ENCODE assay signal across 13 mouse cellular contexts in the genomic region with DNA sequence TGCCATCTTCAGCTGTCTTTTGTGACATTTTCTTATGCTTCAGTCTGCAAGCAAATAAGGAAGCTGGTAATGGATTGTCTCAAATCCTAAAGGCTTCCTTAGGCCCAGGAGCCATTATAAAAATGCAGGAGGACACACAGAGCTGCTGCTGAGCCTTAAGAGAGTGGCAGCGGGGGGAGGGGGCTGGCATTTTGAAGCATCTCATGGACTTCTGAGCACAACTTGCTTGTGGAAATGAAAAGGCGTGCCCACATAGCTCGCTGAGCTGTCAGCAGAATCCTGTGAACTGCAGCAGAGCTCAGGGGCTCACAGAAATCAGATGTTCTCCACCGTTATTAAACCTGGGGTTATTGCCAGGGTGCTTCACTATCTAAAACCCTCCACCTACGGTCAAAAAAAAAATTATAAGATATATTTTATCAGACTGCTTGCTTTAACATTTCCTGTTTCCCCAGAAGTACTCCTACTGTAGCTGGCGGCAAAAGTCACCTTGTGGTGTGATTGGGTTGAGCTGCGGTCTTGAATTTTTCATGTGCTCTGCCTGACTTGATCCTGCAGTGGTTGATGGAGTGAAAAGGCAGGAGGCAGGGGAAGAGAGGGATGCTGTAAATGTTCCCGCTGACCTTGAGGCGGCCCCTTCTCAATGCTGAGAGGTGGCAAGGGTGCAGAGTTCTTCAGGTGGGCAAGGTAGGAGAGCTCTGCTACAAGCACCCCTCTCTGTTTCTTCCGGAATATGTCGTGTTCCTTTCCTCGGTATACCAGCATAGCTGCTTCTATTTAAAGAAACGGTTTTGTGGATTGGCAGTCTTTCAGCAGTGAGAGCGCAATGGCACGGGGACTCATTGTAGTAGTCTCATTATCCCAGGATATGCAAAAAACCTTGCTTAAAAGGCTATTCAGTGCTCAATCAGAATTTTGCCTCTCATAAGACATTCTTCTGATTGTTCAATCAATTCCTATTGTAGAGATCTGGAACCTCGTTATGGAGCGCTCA.
DNase-seq lines count a peak whose midpoint lies in the region; ATAC-seq and TF ChIP-seq lines count a peak whose summit lies in the region.
"Had no signal": no experiment of that assay in that cellular context is flagged by ENCODE, and none has a peak within 500 bp of the region (broad histone marks: within the 10 kb centered on the region; RNA-seq: fewer than 3 reads in every experiment).

No protein-coding gene starts in this region.

- H3K9ac ChIP-seq in hindbrain, embryonic 11.5 days (ENCODE audit: low read depth, low read length): no peak overlapping the region
- 0 out of 2 replicates have a peak overlapping the region, but pooled peaks have one; percentile 35 for H3K9ac ChIP-seq in forebrain, embryonic 16.5 days (replicated peaks; ENCODE audit: low read depth, low read length)
- H3K9ac ChIP-seq in midbrain, postnatal 0 days (replicated peaks; ENCODE audit: low read length, poor library complexity, severe bottlenecking): no peak overlapping the region
- H3K9ac ChIP-seq: limb, embryonic 12.5 days had no signal

- WGBS in hindbrain, embryonic 10.5 days: 76% methylated on average over 17 of the region's 17 CpGs
- WGBS in hindbrain, embryonic 11.5 days: 76% methylated on average over 17 of the region's 17 CpGs
- 25% methylated on average over 17 of the region's 17 CpGs for WGBS in forebrain, embryonic 16.5 days
- 47% methylated on average over 17 of the region's 17 CpGs for WGBS in midbrain, postnatal 0 days

- no peaks in the 10 kb centered on the region for H3K36me3 ChIP-seq in hindbrain, embryonic 10.5 days
- no peaks in the 10 kb centered on the region for H3K36me3 ChIP-seq in hindbrain, embryonic 11.5 days (ENCODE audit: control insufficient read depth, insufficient read depth, low read length)
- no peaks in the 10 kb centered on the region for H3K36me3 ChIP-seq in forebrain, embryonic 16.5 days (ENCODE audit: control insufficient read depth, insufficient read depth)
- H3K36me3 ChIP-seq in midbrain, postnatal 0 days (ENCODE audit: insufficient read depth, low read length): no peaks in the 10 kb centered on the region
- H3K36me3 ChIP-seq: G1E; limb, embryonic 12.5 days had no signal

- peak; percentile 77 for ATAC-seq in frontal cortex, adult (ENCODE audit: low TSS enrichment)
- no peak for ATAC-seq in hindbrain, embryonic 11.5 days (ENCODE audit: low FRiP score)
- ATAC-seq in forebrain, embryonic 16.5 days: peak; percentile 69
- ATAC-seq in midbrain, postnatal 0 days (ENCODE audit: low FRiP score): peak; percentile 66; the same call in 1 of the 2 replicates

- no peak for DNase-seq in frontal cortex, postnatal 25 days (ENCODE audit: low spot score in 2 of 2)
- DNase-seq in hindbrain, embryonic 10.5 days (ENCODE audit: low spot score): no peak
- no peak for DNase-seq in hindbrain, embryonic 11.5 days (ENCODE audit: low spot score)
- peak; percentile 40 for DNase-seq in midbrain, postnatal 0 days (ENCODE audit: low spot score)
- DNase-seq in layer of hippocampus, adult 8-10 months (ENCODE audit: low spot score in 2 of 2): no peak
- DNase-seq: adrenal gland, postnatal 14 days; kidney, postnatal 25 days; lung, postnatal 4 days; thymus, adult 2 months had no signal

- no peaks in the 10 kb centered on the region for H3K27me3 ChIP-seq in hindbrain, embryonic 10.5 days (ENCODE audit: insufficient read depth, poor library complexity, severe bottlenecking)
- H3K27me3 ChIP-seq in hindbrain, embryonic 11.5 days (ENCODE audit: control insufficient read depth, insufficient read depth, low read length): no peaks in the 10 kb centered on the region
- no peaks in the 10 kb centered on the region for H3K27me3 ChIP-seq in forebrain, embryonic 16.5 days (replicated peaks; ENCODE audit: control insufficient read depth, insufficient read depth, low read length)
- no peaks in the 10 kb centered on the region for H3K27me3 ChIP-seq in midbrain, postnatal 0 days (ENCODE audit: insufficient read depth, low read length)
- H3K27me3 ChIP-seq: limb, embryonic 12.5 days had no signal

- H3K27ac ChIP-seq in hindbrain, embryonic 10.5 days: 0 out of 2 replicates have a peak overlapping the region, but pooled peaks have one; percentile 20
- H3K27ac ChIP-seq in hindbrain, embryonic 11.5 days (ENCODE audit: low read depth, low read length): no peak overlapping the region
- H3K27ac ChIP-seq in forebrain, embryonic 16.5 days (ENCODE audit: low read length): peak overlapping the region; percentile 72
- H3K27ac ChIP-seq in midbrain, postnatal 0 days (ENCODE audit: low read depth, low read length): peak overlapping the region; percentile 34
- H3K27ac ChIP-seq: limb, embryonic 12.5 days had no signal

- no peaks in the 10 kb centered on the region for H3K9me3 ChIP-seq in hindbrain, embryonic 10.5 days
- no peaks in the 10 kb centered on the region for H3K9me3 ChIP-seq in hindbrain, embryonic 11.5 days (ENCODE audit: control insufficient read depth, low read length)
- no peaks in the 10 kb centered on the region for H3K9me3 ChIP-seq in forebrain, embryonic 16.5 days (ENCODE audit: control insufficient read depth, low read length)
- H3K9me3 ChIP-seq in midbrain, postnatal 0 days (ENCODE audit: low read length): no peaks in the 10 kb centered on the region
- H3K9me3 ChIP-seq: G1E; limb, embryonic 12.5 days had no signal

- peaks cover 11% of the 10 kb centered on the region for H3K4me1 ChIP-seq in hindbrain, embryonic 10.5 days (replicated peaks)
- H3K4me1 ChIP-seq in hindbrain, embryonic 11.5 days (replicated peaks; ENCODE audit: control insufficient read depth, insufficient read depth, low read length): no peaks in the 10 kb centered on the region
- peaks cover 14% of the 10 kb centered on the region for H3K4me1 ChIP-seq in forebrain, embryonic 16.5 days (replicated peaks; ENCODE audit: control insufficient read depth, insufficient read depth, low read length)
- no peaks in the 10 kb centered on the region; the same call in 1 of the 2 replicates for H3K4me1 ChIP-seq in midbrain, postnatal 0 days (ENCODE audit: insufficient read depth, low read length)
- H3K4me1 ChIP-seq: limb, embryonic 12.5 days had no signal

- TF ChIP-seq CTCF in midbrain, postnatal 0 days (IDR thresholded peaks at IDR 0.05): peak; percentile 12; the same call in 1 of the 2 replicates

- no peak overlapping the region for H3K4me2 ChIP-seq in hindbrain, embryonic 11.5 days (replicated peaks; ENCODE audit: low read depth, low read length)
- peak overlapping the region; percentile 48 for H3K4me2 ChIP-seq in forebrain, embryonic 16.5 days (ENCODE audit: low read length)
- 0 out of 2 replicates have a peak overlapping the region, but pooled peaks have one; percentile 1 for H3K4me2 ChIP-seq in midbrain, postnatal 0 days (ENCODE audit: low read depth, low read length, poor library complexity, severe bottlenecking)
- H3K4me2 ChIP-seq: limb, embryonic 12.5 days had no signal

- no peak overlapping the region for H3K4me3 ChIP-seq in hindbrain, embryonic 10.5 days
- no peak overlapping the region for H3K4me3 ChIP-seq in hindbrain, embryonic 11.5 days (ENCODE audit: low read depth, low read length)
- peak overlapping the region; percentile 19; the same call in 1 of the 2 replicates for H3K4me3 ChIP-seq in forebrain, embryonic 16.5 days (replicated peaks; ENCODE audit: low read length)
- H3K4me3 ChIP-seq in midbrain, postnatal 0 days (ENCODE audit: low read depth, low read length): no peak overlapping the region
- H3K4me3 ChIP-seq: limb, embryonic 12.5 days had no signal
